Mouse (Mus musculus) liver, adult 2 months (tissue): ENCODE results near the gene Sox14. TPM values are rescaled to one million over a fixed set of nuclear protein-coding genes. Genes with fewer than 3 reads are reported as not detected.

ENCODE experiments used
- DNase-seq: peaks from one replicate; pipeline ENCODE4 v3.0.0-alpha.2; 2011; ENCODE audit warnings: low read depth, low spot score; ENCODE audit errors: extremely low read depth
- H3K27ac ChIP-seq: fragments of 200-500 bp; replicated peaks from 2 replicates; pipeline ENCODE4 v1.5.1; 2012; ENCODE audit warnings: low read depth, mild to moderate bottlenecking, control low read depth, inconsistent platforms, low read length; ENCODE audit not compliant: insufficient read depth
- H3K27me3 ChIP-seq: fragments of 200-500 bp; 2 replicates; pipeline ENCODE4 v1.6.1; 2012; ENCODE audit warnings: mild to moderate bottlenecking, moderate library complexity, low read length, inconsistent platforms; ENCODE audit not compliant: control insufficient read depth, insufficient read depth
- H3K36me3 ChIP-seq: fragments of 200-500 bp; 2 replicates; pipeline ENCODE4 v1.6.1; 2012; ENCODE audit warnings: low read length, inconsistent platforms; ENCODE audit not compliant: control insufficient read depth, insufficient read depth
- H3K4me1 ChIP-seq: fragments of 200-500 bp; 2 replicates; pipeline ENCODE4 v1.6.1; 2011; ENCODE audit warnings: low read length; ENCODE audit not compliant: control insufficient read depth, insufficient read depth
- H3K4me3 ChIP-seq: fragments of 200-500 bp; 2 replicates; pipeline ENCODE4 v1.5.1; 2011; ENCODE audit warnings: low read depth, mild to moderate bottlenecking, control low read depth, low read length, moderate library complexity; ENCODE audit not compliant: insufficient read depth
- H3K79me2 ChIP-seq: fragments of 200-500 bp; 2 replicates; pipeline ENCODE4 v1.6.1; 2012; ENCODE audit warnings: inconsistent platforms, mild to moderate bottlenecking, low read length, moderate library complexity; ENCODE audit not compliant: control insufficient read depth, insufficient read depth
- H3K9ac ChIP-seq: fragments of 200-500 bp; 2 replicates; pipeline ENCODE4 v1.6.1; 2012; ENCODE audit warnings: low read depth, mild to moderate bottlenecking, control low read depth, inconsistent platforms, low read length
- CTCF ChIP-seq: fragments of 200-500 bp; IDR thresholded peaks from 2 replicates; pipeline ENCODE4 v1.5.1; 2011; ENCODE audit warnings: low read depth, low read length, control low read depth
- POLR2A ChIP-seq: fragments of 200-500 bp; IDR thresholded peaks from 2 replicates; pipeline ENCODE4 v1.6.1; 2011; ENCODE audit warnings: low read length, control low read depth; ENCODE audit not compliant: insufficient read depth; ENCODE audit errors: extremely low read depth
- WGBS: fragments of 180-500 bp; shearing (Covaris S2); methylation state at CpG from one replicate; pipeline ENCODE4 v1.1.7; 2018; 5-methylcytosine and 5-hydroxymethylcytosine counted together
- polyA plus RNA-seq: library from polyadenylated mRNA; depleted of rRNA; stranded (reverse); fragments of >200 nt; gene quantifications from 2 replicates; pipeline ENCODE4 v1.2.3, GENCODE M21; 2012
- total RNA-seq: library from RNA; depleted of rRNA; stranded (reverse); fragments of >200 nt; gene quantifications from 2 replicates; pipeline ENCODE4 v1.2.3, GENCODE M21; 2014

Sox14 gene
- total and polyA plus RNA-seq, 2 experiments: not detected

DNA sequence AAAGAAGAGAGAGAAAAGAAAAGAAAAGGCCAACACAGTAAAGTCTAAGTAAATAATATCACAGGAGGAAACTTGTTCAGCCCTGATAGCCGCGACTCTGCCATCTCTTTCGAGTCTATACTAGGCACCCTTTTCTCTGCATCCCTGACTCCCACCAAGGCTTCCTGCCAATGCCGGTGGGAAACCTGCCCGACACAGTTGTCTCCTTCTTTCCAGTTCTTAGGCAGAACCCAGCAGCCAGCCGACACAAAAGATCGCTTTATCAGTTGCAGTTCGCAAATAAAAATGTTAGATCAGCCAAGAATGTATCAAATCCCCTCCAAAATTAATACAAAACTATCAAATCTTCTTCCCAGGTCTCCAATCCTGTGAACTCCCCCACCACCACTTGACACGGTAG, 13.0 kb downstream of the Sox14 start:
- no peak for TF ChIP-seq POLR2A
- TF ChIP-seq CTCF: no peak
- Histone ChIP-seq H3K79me2 (no peaks in the 10 kb centered on the region), H3K4me1 (no peaks in the 10 kb centered on the region), H3K36me3 (no peaks in the 10 kb centered on the region), H3K4me3 (no peak overlapping the region), H3K9ac (no peak overlapping the region), H3K27me3 (no peaks in the 10 kb centered on the region; the same call in 1 of the 2 replicates), H3K27ac (no peak overlapping the region)
- WGBS: 86% methylated on average over 9 of the region's 9 CpGs
- no peak for DNase-seq

DNA sequence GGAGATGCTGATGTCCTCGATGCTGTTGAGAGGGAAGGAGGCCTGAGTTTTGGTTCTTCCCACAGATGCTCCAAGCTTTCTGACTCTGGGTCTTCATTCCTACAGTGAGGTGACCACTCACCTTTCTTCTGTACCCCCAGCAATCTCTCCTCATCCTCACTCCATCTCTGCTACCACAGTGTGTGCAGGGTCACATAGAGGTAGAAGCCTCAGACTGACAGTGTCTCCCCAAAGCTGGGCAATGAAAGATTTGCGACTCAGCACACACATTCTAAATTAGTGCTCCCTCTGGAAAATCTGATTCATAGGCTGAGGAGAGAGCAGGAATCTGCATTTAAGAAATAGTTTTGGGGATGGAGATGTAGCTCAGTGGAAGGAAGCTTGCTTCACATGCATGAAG, 21.5 kb downstream of the Sox14 start:
- Histone ChIP-seq H3K4me3 (no peak overlapping the region), H3K79me2 (no peaks in the 10 kb centered on the region), H3K27me3 (0 out of 2 replicates have a peak, but pooled peaks cover 3% of the 10 kb centered on the region), H3K9ac (no peak overlapping the region), H3K4me1 (no peaks in the 10 kb centered on the region), H3K27ac (no peak overlapping the region), H3K36me3 (no peaks in the 10 kb centered on the region)
- 72% methylated on average over 2 of the region's 2 CpGs for WGBS
- DNase-seq: no peak
- TF ChIP-seq POLR2A (no peak), CTCF (no peak)

DNA sequence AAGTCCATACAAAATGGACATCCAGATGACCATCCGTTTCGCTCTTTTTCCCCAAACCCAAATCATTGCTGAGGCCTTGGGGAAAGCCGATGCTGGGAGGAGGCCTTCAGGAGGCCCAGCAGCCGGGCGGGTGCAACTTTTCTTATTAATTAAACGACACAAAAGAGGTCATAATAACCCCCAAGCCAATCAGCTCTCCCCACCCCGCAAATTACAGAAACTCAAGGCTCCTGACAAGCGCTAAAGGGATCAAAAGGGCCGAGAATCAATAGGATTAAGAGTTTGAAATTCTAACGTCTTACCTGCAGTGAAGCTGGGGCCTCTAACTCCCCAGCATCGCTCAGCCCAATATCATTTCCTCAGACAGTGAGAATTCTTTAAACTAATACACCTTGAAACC, 22.6 kb downstream of the Sox14 start:
- Histone ChIP-seq H3K79me2 (no peaks in the 10 kb centered on the region), H3K36me3 (no peaks in the 10 kb centered on the region), H3K27ac (no peak overlapping the region), H3K27me3 (0 out of 2 replicates have a peak, but pooled peaks cover 3% of the 10 kb centered on the region), H3K9ac (no peak overlapping the region), H3K4me1 (no peaks in the 10 kb centered on the region), H3K4me3 (no peak overlapping the region)
- TF ChIP-seq CTCF (no peak), POLR2A (no peak)
- no peak for DNase-seq
- 54% methylated on average over 11 of the region's 11 CpGs for WGBS

DNA sequence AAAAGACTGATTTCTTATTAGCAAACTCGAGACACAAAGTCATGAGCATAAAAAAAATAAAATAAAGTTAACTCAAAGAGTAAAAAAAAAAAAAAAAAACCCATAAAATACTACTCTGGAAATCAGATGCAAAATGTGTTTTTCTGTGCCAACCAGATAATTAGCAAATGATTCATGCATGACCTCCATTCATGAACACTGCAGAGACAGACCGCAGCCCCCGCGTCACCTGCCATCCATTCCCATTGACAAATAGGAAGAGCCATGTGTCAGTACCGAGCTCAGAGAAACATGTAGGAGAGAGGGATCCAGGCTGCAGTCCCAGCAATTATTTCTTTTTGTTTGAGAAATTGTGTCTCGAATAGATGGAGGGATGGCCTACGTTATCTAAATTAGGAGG, 25.6 kb downstream of the Sox14 start:
- no peaks in the 10 kb centered on the region for H3K79me2 ChIP-seq
- no peaks in the 10 kb centered on the region for H3K36me3 ChIP-seq
- H3K9ac ChIP-seq: no peak overlapping the region
- no peaks in the 10 kb centered on the region for H3K4me1 ChIP-seq
- H3K27ac ChIP-seq: no peak overlapping the region
- WGBS: 81% methylated on average over 7 of the region's 7 CpGs
- H3K27me3 ChIP-seq: 0 out of 2 replicates have a peak, but pooled peaks cover 3% of the 10 kb centered on the region
- H3K4me3 ChIP-seq: no peak overlapping the region
- TF ChIP-seq CTCF (no peak), POLR2A (no peak)
- DNase-seq: no peak

DNA sequence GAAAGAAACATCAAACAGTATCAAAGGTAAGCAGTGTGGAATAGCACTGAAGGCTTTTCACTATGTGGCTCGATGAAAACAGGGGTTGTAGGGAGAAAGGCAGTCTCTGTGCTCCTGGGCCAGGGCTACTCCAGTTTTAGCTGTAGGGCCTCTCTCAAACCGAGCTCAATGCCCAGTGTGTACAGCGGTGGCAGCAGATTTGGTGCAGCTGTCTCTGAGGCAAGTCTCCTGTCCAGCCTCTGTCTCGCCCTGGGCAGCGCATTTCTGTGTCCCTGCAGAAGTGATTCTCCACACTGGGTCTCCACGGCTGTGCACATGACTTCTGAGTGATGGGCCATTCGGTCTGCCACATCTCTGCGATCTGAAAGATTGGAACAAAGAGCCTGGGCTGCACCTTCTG, 27.6 kb downstream of the Sox14 start:
- DNase-seq: no peak
- TF ChIP-seq POLR2A (no peak), CTCF (no peak)

DNA sequence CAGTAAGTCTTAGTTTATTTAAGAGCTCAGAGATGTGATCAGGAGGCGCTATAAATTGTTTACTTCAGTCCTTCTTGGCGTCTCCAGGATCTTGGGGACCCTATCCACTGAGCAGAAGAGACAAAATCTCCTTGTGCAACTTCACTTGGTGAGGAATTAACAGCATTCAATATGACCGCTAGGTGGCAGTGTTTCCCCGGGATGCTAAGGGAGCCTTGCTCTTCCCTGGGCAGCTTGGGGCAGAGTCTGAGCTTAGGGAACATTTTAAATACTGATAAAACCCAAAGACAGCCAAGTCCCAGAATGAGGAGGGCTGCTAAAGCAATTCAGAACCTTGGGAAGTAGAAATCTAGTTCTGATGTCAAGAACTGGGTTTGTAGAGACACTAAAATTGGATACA, 29.1 kb downstream of the Sox14 start:
- TF ChIP-seq POLR2A: no peak
- TF ChIP-seq CTCF: peak; percentile 84
- no peaks in the 10 kb centered on the region for H3K79me2 ChIP-seq
- peak; percentile 31 for DNase-seq
- no peaks in the 10 kb centered on the region for H3K4me1 ChIP-seq
- under 1% methylated on average over 4 of the region's 4 CpGs for WGBS
- H3K27me3 ChIP-seq: no peaks in the 10 kb centered on the region
- H3K36me3 ChIP-seq: no peaks in the 10 kb centered on the region
- no peak overlapping the region for H3K4me3 ChIP-seq
- H3K27ac ChIP-seq: no peak overlapping the region
- no peak overlapping the region for H3K9ac ChIP-seq

More for the DNA sequence above, 27.6 kb downstream of the Sox14 start:
- Histone ChIP-seq H3K4me1 (no peaks in the 10 kb centered on the region), H3K27ac (no peak overlapping the region), H3K9ac (no peak overlapping the region), H3K36me3 (no peaks in the 10 kb centered on the region), H3K4me3 (no peak overlapping the region), H3K27me3 (no peaks in the 10 kb centered on the region), H3K79me2 (no peaks in the 10 kb centered on the region)
- WGBS: 65% methylated on average over 8 of the region's 8 CpGs
